Mouse (Mus musculus) midbrain, embryonic 13.5 days (tissue): ENCODE measurements around the gene Palld. TPM values are rescaled to one million over a fixed set of nuclear protein-coding genes. Genes with fewer than 3 reads are reported as not detected.

Source experiments
- ATAC-seq: fragments of 200-750 bp; cut with Nextera tagmentation; 2 replicates; pipeline ENCODE4 v1.8.0; 2017; ENCODE audit warnings: mild to moderate bottlenecking, moderate TSS enrichment, moderate library complexity
- H3K27ac ChIP-seq: fragments of 300-500 bp; sonication (generic); 2 replicates; pipeline ENCODE4 v1.5.1; 2015; ENCODE audit warnings: inconsistent platforms, mild to moderate bottlenecking, moderate library complexity
- H3K27me3 ChIP-seq: fragments of 300-500 bp; sonication (generic); 2 replicates; pipeline ENCODE4 v1.6.1; 2015; ENCODE audit warnings: mild to moderate bottlenecking, inconsistent platforms
- H3K36me3 ChIP-seq: fragments of 300-500 bp; sonication (generic); 2 replicates; pipeline ENCODE4 v1.6.1; 2015; ENCODE audit warnings: mild to moderate bottlenecking, inconsistent platforms
- H3K4me1 ChIP-seq: fragments of 300-500 bp; sonication (generic); replicated peaks from 2 replicates; pipeline ENCODE4 v1.6.1; 2015; ENCODE audit warnings: inconsistent platforms
- H3K4me2 ChIP-seq: fragments of 300-500 bp; sonication (generic); replicated peaks from 2 replicates; pipeline ENCODE4 v1.6.1; 2015; ENCODE audit warnings: moderate library complexity, mild to moderate bottlenecking, inconsistent platforms
- H3K4me3 ChIP-seq: fragments of 300-500 bp; sonication (generic); replicated peaks from 2 replicates; pipeline ENCODE4 v1.5.1; 2015; ENCODE audit warnings: mild to moderate bottlenecking, inconsistent platforms
- H3K9ac ChIP-seq: fragments of 300-500 bp; sonication (generic); replicated peaks from 2 replicates; pipeline ENCODE4 v1.6.1; 2015; ENCODE audit warnings: mild to moderate bottlenecking, inconsistent platforms
- H3K9me3 ChIP-seq: fragments of 300-500 bp; sonication (generic); 2 replicates; pipeline ENCODE4 v1.6.1; 2016; ENCODE audit warnings: mild to moderate bottlenecking, inconsistent platforms
- WGBS: fragments of 180-500 bp; shearing (Covaris S2); methylation state at CpG from one replicate; pipeline ENCODE4 v1.1.7; 2015; 5-methylcytosine and 5-hydroxymethylcytosine counted together
- polyA plus RNA-seq: library from polyadenylated mRNA; unstranded; fragments of >200 nt; fragmentation: Nextera tagmentation; extraction: Ambion mirVana; gene quantifications from 2 replicates; pipeline ENCODE4 v1.2.1, GENCODE M21; 2015

The Palld gene
- polyA plus RNA-seq, 1 experiment from 2014 or later = 27.6 TPM

DNA sequence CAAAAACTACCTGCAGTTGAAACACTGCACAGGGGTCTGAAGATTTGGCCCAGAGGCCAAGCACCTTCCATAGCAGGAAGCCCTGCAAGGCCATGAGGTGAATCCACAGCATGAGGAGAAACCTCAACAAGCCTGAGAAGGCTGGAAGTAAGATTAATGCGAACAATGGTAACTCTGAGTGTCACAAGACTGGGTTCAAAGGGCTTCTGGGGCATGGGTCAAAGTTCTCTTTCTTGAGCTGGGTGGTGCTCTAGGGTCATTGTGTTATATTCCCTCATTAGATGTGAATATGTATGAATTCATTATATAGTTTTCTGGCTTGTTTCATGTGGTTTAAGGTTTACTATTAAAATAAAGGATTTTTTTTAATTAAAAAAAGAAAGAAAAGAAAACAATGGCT, 267.7 kb downstream of the Palld start:
- whole genome bisulfite sequencing = 53% methylated on average over 1 of the region's 1 CpGs

DNA sequence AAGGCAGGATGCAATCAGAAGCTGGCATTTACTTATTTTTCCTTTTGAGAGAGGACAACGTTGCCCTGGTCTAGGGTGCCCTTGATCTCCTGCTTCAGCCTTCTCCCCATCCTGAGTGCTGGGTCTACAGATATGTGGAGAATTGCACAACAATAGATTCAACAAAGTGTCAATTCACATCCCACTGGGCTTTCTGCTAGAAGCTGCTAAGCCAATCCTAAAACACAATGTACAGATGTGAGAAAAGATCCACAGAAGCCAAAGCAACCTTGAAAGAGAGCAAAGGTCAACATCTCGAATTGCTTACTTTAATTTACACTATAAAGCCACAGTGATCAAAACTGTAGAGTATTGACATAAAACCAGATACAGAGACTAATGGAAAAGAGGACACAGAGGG, 270.2 kb downstream of the Palld start:
- Histone ChIP-seq H3K4me2 (no peak overlapping the region), H3K36me3 (no peaks in the 10 kb centered on the region), H3K27me3 (no peaks in the 10 kb centered on the region), H3K27ac (no peak overlapping the region), H3K4me3 (no peak overlapping the region), H3K4me1 (no peaks in the 10 kb centered on the region), H3K9me3 (no peaks in the 10 kb centered on the region), H3K9ac (no peak overlapping the region)
- ATAC-seq = no peak
- WGBS = 52% methylated on average over 2 of the region's 2 CpGs

More for the DNA sequence above, 267.7 kb downstream of the Palld start:
- Histone ChIP-seq H3K9ac (no peak overlapping the region), H3K4me3 (no peak overlapping the region), H3K4me2 (no peak overlapping the region), H3K4me1 (no peaks in the 10 kb centered on the region), H3K27ac (no peak overlapping the region), H3K27me3 (no peaks in the 10 kb centered on the region), H3K36me3 (no peaks in the 10 kb centered on the region), H3K9me3 (no peaks in the 10 kb centered on the region)
- ATAC-seq = no peak

DNA sequence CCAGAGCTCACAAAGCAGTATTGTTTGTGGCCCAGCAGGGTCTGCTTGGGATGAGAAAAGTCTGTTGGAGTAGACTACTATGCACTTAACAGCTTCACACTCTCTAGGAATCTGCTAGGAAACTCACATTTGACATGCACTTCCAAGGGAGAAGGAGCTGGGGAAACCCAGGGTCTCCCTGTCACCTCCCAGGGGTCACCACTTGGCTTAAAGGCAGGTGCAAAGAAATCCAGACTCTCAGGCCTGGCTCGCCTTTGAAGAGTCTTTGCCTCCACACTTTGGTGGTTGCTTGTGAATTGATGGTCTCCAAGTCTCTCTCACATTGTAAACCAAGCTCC, 272.9 kb downstream of the Palld start:
- no peak for ATAC-seq
- no peaks in the 10 kb centered on the region for H3K36me3 ChIP-seq
- no peaks in the 10 kb centered on the region for H3K4me1 ChIP-seq
- no peak overlapping the region for H3K9ac ChIP-seq
- no peak overlapping the region for H3K4me2 ChIP-seq
- no peaks in the 10 kb centered on the region for H3K9me3 ChIP-seq
- WGBS = 50% methylated on average over 1 of the region's 1 CpGs
- H3K27ac ChIP-seq = no peak overlapping the region
- no peak overlapping the region for H3K4me3 ChIP-seq
- H3K27me3 ChIP-seq = no peaks in the 10 kb centered on the region

DNA sequence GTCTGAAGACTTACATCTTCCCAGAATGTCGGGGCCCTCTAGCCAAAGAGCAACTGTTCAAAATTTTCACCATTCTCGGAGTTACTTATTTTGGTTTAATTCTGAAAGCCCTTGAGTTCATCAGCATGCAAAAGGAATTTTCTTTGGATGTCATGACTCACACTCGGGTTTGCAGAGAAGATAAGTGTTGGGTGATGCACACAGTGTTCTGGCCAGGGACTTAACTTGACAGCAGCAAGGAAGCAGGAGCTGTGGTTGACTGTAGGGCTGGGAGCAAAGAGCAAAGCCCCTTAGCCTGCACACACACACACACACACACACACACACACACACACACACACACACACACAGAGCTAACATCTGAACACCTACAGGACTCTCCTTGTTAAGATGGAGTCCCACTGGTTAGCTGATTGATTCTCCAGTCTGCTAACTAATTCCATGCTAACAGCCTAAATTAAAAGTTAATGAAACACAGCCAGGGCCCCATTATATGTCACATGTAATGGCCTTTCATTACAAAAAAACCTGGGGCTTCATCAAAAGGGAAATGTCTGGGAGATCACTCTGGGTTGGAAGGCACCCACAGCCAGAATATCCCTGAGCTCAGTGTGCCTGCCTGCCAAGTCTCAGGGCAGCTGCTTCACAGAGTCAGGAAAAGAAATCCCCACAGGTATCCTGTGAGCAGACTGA, 273.4 kb downstream of the Palld start:
- Histone ChIP-seq H3K4me1 (no peaks in the 10 kb centered on the region), H3K4me3 (no peak overlapping the region), H3K4me2 (no peak overlapping the region), H3K27me3 (no peaks in the 10 kb centered on the region), H3K27ac (no peak overlapping the region), H3K36me3 (no peaks in the 10 kb centered on the region), H3K9ac (no peak overlapping the region), H3K9me3 (no peaks in the 10 kb centered on the region)
- peak; percentile 34; the same call in 1 of the 2 replicates for ATAC-seq
- 78% methylated on average over 3 of the region's 3 CpGs for WGBS

DNA sequence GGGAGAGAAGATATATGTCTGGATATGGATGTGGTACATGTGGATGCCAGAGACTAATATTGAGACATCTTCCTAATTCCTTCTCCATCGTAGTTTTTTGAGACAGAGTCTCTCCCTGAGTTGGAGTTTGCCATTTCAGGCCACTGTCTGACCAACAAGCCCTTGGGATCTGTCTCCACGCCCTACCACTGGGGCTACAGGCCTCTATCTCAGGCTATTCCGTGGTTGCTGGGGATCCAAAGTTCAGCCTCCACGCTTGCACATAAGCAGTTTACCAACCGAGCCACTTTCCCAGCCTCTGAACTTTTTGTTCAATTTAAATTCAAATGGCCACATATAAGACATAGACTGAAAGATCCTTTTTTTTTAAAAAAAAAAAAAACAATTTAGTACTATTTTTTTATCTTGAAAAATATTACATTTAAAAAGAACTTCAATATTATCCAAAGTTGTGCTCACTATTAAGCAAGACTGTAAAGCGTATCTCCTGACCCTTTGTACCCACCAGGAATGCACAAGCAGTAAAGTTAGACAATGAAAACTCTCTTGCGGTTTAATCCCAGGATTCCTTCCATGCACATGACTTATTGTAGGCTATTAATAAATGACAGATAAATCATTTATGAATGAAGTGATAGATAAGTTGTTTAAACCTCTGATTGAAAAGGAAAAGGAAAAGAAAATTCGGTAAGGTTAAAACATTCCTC, 276.1 kb downstream of the Palld start:
- H3K27me3 ChIP-seq = no peaks in the 10 kb centered on the region
- no peak for ATAC-seq
- no peaks in the 10 kb centered on the region for H3K9me3 ChIP-seq
- H3K9ac ChIP-seq = no peak overlapping the region
- no peak overlapping the region for H3K4me3 ChIP-seq
- no peak overlapping the region for H3K27ac ChIP-seq
- no peak overlapping the region for H3K4me2 ChIP-seq
- H3K36me3 ChIP-seq = no peaks in the 10 kb centered on the region
- WGBS = 93% methylated on average over 8 of the region's 8 CpGs
- peaks cover 6% of the 10 kb centered on the region for H3K4me1 ChIP-seq

DNA sequence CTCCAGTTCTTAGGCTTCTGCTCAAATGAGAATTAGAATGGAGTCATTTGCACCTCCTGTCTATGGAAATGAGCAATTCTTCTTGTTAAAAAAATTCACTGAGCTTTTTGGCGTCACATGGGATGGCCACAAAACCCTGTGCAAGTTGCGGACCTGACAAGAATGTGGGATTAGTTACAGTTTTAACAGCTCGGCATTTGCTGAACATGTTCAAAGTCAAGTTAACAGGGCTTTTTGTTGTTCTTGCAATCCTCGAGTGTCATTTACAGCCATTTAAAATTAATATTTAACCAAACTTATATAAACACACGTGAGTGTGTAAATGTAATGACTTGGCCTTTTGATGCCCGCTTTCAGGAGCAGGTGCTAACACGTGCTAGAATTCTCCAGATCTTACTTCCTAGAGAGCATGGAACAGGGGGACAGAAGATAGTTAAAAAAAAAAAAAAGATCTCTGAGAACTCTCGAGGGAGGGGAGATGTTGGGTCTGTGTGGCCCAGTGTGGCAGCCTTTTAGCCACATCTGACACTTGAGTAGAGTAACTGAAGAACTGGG, 276.8 kb downstream of the Palld start:
- Histone ChIP-seq H3K36me3 (no peaks in the 10 kb centered on the region), H3K27me3 (no peaks in the 10 kb centered on the region), H3K4me1 (peaks cover 6% of the 10 kb centered on the region), H3K9me3 (no peaks in the 10 kb centered on the region), H3K9ac (no peak overlapping the region), H3K4me3 (no peak overlapping the region), H3K27ac (no peak overlapping the region), H3K4me2 (no peak overlapping the region)
- WGBS = 85% methylated on average over 8 of the region's 8 CpGs
- ATAC-seq = no peak

DNA sequence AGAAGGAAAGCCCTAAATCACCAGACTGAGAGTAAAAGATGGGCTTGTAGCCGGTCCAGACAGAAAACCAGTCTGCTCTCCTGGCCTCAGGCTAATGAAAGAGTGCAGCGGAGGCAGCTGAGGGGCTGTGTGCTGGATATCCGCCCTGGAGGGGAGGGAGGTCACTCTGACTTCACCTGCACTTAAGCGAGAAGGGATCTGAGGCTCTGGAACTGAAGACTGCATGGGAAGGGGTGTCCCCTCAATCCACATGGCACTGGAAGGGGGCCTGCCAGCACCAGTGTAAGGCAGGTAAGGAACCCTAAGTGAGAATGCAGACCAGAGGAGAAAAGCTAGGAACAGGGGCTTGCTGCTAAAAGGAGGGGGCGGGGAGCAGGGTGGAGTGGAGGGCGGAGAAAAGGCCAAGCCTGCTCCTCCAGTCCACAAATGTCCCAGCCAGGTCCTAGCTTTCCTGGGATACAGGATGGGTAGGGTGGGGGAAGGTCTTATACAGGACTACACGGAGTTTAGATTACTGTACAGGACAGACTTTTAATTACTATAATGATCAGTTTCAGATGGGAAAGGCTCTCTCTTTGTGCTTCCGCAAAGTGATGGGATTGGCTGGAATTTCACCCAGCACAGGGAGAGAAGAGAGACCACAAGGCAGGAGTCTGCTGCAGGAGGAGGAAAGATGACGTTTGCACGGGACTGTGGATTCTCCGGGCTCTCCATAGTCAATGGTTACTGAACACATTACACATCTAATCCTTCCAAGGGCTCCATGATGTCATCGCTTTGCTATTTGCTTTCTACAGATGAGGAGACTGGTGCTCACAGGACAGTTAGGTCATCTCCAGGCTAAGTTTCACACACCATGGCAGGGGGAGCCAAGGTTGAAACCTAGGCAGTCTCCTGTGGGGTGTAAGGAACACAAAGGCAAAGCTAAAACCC, 278.7 kb downstream of the Palld start:
- Histone ChIP-seq H3K9ac (no peak overlapping the region), H3K36me3 (no peaks in the 10 kb centered on the region), H3K4me1 (peaks cover 6% of the 10 kb centered on the region), H3K27me3 (no peaks in the 10 kb centered on the region), H3K9me3 (no peaks in the 10 kb centered on the region), H3K27ac (no peak overlapping the region), H3K4me2 (no peak overlapping the region), H3K4me3 (no peak overlapping the region)
- peak; percentile 63 for ATAC-seq
- 28% methylated on average over 12 of the region's 12 CpGs for WGBS

DNA sequence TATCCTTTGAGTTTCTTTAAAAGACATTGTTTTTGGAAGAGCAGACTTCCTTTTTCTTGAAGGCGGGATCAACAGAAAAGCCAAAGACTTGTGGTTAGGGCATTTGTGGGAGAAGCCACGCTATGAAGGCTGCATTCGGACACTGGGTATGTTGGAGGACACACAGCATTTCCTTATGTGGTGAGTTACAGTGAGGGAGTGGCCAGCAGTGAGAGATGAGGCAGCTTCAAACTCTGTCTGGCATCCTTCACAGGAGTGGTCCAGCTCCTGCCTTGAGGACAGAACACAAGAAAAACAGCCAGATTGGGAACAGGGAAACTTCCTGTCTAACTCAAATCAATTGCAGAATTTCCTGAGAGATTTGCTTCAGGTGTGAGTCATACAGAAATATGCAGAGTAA, 281.2 kb downstream of the Palld start:
- 89% methylated on average over 3 of the region's 3 CpGs for WGBS

DNA sequence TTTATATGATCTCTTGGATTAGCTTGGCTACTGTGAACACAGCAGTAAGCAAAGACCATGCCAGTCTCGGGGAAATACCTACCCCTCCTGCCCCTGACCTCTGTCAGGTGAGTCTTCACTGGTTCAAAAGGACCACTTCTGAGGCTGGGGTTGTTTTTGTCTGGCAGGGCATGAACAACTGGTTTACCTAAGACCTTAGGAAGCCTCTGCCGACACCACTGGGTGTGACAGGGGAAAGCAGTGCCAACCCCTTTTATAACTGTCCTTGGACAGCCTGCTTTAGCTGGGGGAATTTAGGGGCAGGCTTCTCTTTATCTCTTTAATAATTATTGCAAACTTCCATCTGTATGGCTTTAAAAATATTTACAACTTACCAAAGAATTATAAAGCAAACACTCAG, 284.8 kb downstream of the Palld start:
- no peak overlapping the region for H3K4me3 ChIP-seq
- ATAC-seq = no peak
- H3K9me3 ChIP-seq = no peaks in the 10 kb centered on the region
- WGBS = 83% methylated on average over 2 of the region's 2 CpGs
- no peaks in the 10 kb centered on the region for H3K36me3 ChIP-seq
- H3K4me1 ChIP-seq = no peaks in the 10 kb centered on the region
- H3K27ac ChIP-seq = no peak overlapping the region
- H3K9ac ChIP-seq = no peak overlapping the region
- H3K27me3 ChIP-seq = no peaks in the 10 kb centered on the region
- H3K4me2 ChIP-seq = no peak overlapping the region

More for the DNA sequence above, 281.2 kb downstream of the Palld start:
- H3K9ac ChIP-seq = no peak overlapping the region
- H3K27me3 ChIP-seq = no peaks in the 10 kb centered on the region
- H3K4me3 ChIP-seq = no peak overlapping the region
- H3K4me2 ChIP-seq = no peak overlapping the region
- H3K9me3 ChIP-seq = no peaks in the 10 kb centered on the region
- H3K27ac ChIP-seq = no peak overlapping the region
- H3K36me3 ChIP-seq = no peaks in the 10 kb centered on the region
- peaks cover 6% of the 10 kb centered on the region for H3K4me1 ChIP-seq
- ATAC-seq = no peak

DNA sequence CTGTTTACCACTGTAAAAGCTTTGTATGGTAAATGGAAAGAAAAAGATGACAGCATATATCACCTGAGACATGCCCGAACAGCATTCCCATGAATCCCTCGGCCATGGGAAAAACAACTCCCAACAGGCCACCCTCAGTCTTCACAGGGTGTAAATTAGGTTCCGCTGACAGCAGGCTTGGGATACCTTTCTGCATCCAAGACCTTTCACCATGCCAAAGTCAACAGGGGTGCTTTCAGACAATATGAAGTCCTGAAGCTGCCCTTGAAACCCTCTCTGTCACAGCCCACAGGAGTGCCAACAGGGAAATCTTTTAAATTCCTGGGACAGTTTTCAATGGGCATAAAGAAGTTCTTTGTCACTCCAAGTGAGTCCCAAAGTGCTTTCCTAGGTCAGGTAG, 285.4 kb downstream of the Palld start:
- Histone ChIP-seq H3K36me3 (no peaks in the 10 kb centered on the region), H3K27me3 (no peaks in the 10 kb centered on the region), H3K4me3 (no peak overlapping the region), H3K9me3 (no peaks in the 10 kb centered on the region), H3K27ac (no peak overlapping the region), H3K4me2 (no peak overlapping the region), H3K4me1 (no peaks in the 10 kb centered on the region), H3K9ac (no peak overlapping the region)
- no peak for ATAC-seq
- WGBS = 90% methylated on average over 3 of the region's 3 CpGs

DNA sequence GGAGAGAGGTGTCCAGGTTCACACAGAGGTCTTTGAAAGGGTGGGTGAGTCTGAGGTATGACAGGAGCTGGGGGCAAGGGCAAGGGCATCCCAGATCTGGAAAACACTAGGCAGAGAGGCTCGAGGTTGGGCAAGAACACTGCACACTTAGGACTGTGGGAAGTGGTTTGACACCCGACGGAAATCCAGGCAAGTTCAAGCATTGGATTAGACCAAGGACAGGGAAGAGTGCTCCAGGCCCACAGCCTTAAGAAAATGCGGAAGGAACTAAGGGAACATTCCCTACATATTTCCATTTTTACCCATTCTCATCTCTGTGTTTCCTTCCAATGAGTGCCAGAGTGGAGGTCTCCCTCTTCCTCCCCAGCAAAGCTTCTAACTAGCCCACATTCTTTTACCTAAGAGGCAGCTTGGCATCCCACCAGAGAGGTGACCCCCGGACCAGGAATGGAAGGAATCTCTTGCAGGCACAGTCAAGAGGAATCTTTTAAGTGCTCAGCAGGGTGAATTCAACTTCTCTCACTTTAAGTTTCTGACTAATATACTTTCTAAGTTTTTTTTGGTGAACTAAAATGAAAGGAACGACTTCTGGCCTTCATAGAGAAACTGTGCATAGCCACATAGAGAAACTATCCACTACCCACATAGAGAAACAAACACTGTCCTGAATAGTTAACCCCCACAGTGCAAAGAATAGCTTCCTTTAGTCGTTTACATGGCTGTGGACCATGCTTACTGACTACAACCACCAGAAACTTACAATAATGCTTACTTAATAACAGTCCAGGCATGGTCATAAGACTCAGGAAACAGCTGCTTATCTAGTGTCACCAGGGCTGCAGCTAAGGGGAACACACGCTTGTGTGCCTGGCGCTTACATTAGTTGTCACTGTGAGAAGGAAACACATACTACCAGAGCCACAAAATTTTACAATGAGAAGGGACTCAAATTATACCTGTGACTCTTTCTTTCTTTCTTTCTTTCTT, 286.5 kb downstream of the Palld start:
- Histone ChIP-seq H3K9me3 (no peaks in the 10 kb centered on the region), H3K4me1 (no peaks in the 10 kb centered on the region), H3K4me3 (no peak overlapping the region), H3K9ac (no peak overlapping the region), H3K4me2 (no peak overlapping the region), H3K36me3 (no peaks in the 10 kb centered on the region), H3K27ac (no peak overlapping the region), H3K27me3 (no peaks in the 10 kb centered on the region)
- no peak for ATAC-seq
- WGBS = 83% methylated on average over 9 of the region's 9 CpGs
